Mouse (Mus musculus) forebrain, embryonic 12.5 days (tissue): ENCODE results near the gene Jph2. TPM values are rescaled to one million over a fixed set of nuclear protein-coding genes. Genes with fewer than 3 reads are reported as not detected.

Source experiments
- polyA plus RNA-seq: library from polyadenylated mRNA; unstranded; fragments of >200 nt; fragmentation: Nextera tagmentation; extraction: Ambion mirVana; gene quantifications from 2 replicates; pipeline ENCODE4 v1.2.1, GENCODE M21; 2016

Jph2 gene
- polyA plus RNA-seq, 1 experiment from 2014 or later: 0.24 TPM

Other genes starting within 250 kb of the Jph2 start
- 27.2 and 31.6 TPM in 2 replicates for gene Tox2, start 194.9 kb downstream of the Jph2 start, polyA plus RNA-seq
- 74.5 and 77.0 TPM in 2 replicates for gene Oser1, start 26.7 kb upstream of the Jph2 start, polyA plus RNA-seq
- 54.7 and 56.5 TPM in 2 replicates for gene Gdap1l1, start 40.5 kb upstream of the Jph2 start, polyA plus RNA-seq
- 11.5 and 11.7 TPM in 2 replicates for gene Fitm2, start 74.6 kb upstream of the Jph2 start, polyA plus RNA-seq
- not detected in 2 replicates for gene R3hdml, start 94.3 kb upstream of the Jph2 start, polyA plus RNA-seq
- gene Hnf4a, start 108.8 kb upstream of the Jph2 start, polyA plus RNA-seq: not detected in 2 replicates
- 49.4 and 49.8 TPM in 2 replicates for gene Ttpal, start 204.3 kb upstream of the Jph2 start, polyA plus RNA-seq
- 32.1 and 36.1 TPM in 2 replicates for gene Serinc3, start 247.1 kb upstream of the Jph2 start, polyA plus RNA-seq